Mouse (Mus musculus) midbrain, embryonic 13.5 days (tissue): ENCODE measurements around the gene Fxyd3. TPM values are rescaled to one million over a fixed set of nuclear protein-coding genes. Genes with fewer than 3 reads are reported as not detected.

ENCODE experiments used
- ATAC-seq: fragments of 200-750 bp; cut with Nextera tagmentation; 2 replicates; pipeline ENCODE4 v1.8.0; 2017; ENCODE audit warnings: mild to moderate bottlenecking, moderate TSS enrichment, moderate library complexity
- H3K27ac ChIP-seq: fragments of 300-500 bp; sonication (generic); 2 replicates; pipeline ENCODE4 v1.5.1; 2015; ENCODE audit warnings: inconsistent platforms, mild to moderate bottlenecking, moderate library complexity
- H3K27me3 ChIP-seq: fragments of 300-500 bp; sonication (generic); 2 replicates; pipeline ENCODE4 v1.6.1; 2015; ENCODE audit warnings: mild to moderate bottlenecking, inconsistent platforms
- H3K36me3 ChIP-seq: fragments of 300-500 bp; sonication (generic); 2 replicates; pipeline ENCODE4 v1.6.1; 2015; ENCODE audit warnings: mild to moderate bottlenecking, inconsistent platforms
- H3K4me1 ChIP-seq: fragments of 300-500 bp; sonication (generic); replicated peaks from 2 replicates; pipeline ENCODE4 v1.6.1; 2015; ENCODE audit warnings: inconsistent platforms
- H3K4me2 ChIP-seq: fragments of 300-500 bp; sonication (generic); replicated peaks from 2 replicates; pipeline ENCODE4 v1.6.1; 2015; ENCODE audit warnings: moderate library complexity, mild to moderate bottlenecking, inconsistent platforms
- H3K4me3 ChIP-seq: fragments of 300-500 bp; sonication (generic); replicated peaks from 2 replicates; pipeline ENCODE4 v1.5.1; 2015; ENCODE audit warnings: mild to moderate bottlenecking, inconsistent platforms
- H3K9ac ChIP-seq: fragments of 300-500 bp; sonication (generic); replicated peaks from 2 replicates; pipeline ENCODE4 v1.6.1; 2015; ENCODE audit warnings: mild to moderate bottlenecking, inconsistent platforms
- H3K9me3 ChIP-seq: fragments of 300-500 bp; sonication (generic); 2 replicates; pipeline ENCODE4 v1.6.1; 2016; ENCODE audit warnings: mild to moderate bottlenecking, inconsistent platforms
- whole genome bisulfite sequencing: fragments of 180-500 bp; shearing (Covaris S2); methylation state at CpG from one replicate; pipeline ENCODE4 v1.1.7; 2015; 5-methylcytosine and 5-hydroxymethylcytosine counted together
- polyA plus RNA-seq: library from polyadenylated mRNA; unstranded; fragments of >200 nt; fragmentation: Nextera tagmentation; extraction: Ambion mirVana; gene quantifications from 2 replicates; pipeline ENCODE4 v1.2.1, GENCODE M21; 2015

The Fxyd3 gene
- polyA plus RNA-seq, 1 experiment from 2014 or later = 0.47 TPM

GRCm38 (mm10) chr7:31096892-31097564 lies 20.5 kb upstream of the Fxyd3 start:
- Histone ChIP-seq H3K27ac (no peak overlapping the region), H3K36me3 (no peaks in the 10 kb centered on the region), H3K4me1 (no peaks in the 10 kb centered on the region), H3K4me3 (no peak overlapping the region), H3K9ac (no peak overlapping the region), H3K9me3 (no peaks in the 10 kb centered on the region), H3K27me3 (no peaks in the 10 kb centered on the region), H3K4me2 (no peak overlapping the region)
- 73% methylated on average over 9 of the region's 9 CpGs for WGBS
- no peak for ATAC-seq

GRCm38 (mm10) chr7:31094774-31095501 lies 18.4 kb upstream of the Fxyd3 start:
- H3K4me2 ChIP-seq = no peak overlapping the region
- no peak overlapping the region for H3K9ac ChIP-seq
- H3K4me1 ChIP-seq = no peaks in the 10 kb centered on the region
- WGBS = 26% methylated on average over 12 of the region's 12 CpGs
- ATAC-seq = no peak
- no peak overlapping the region for H3K27ac ChIP-seq
- no peaks in the 10 kb centered on the region for H3K9me3 ChIP-seq
- no peaks in the 10 kb centered on the region for H3K36me3 ChIP-seq
- H3K27me3 ChIP-seq = no peaks in the 10 kb centered on the region
- H3K4me3 ChIP-seq = no peak overlapping the region

GRCm38 (mm10) chr7:31089721-31090120 lies 13.2 kb upstream of the Fxyd3 start:
- H3K4me1 ChIP-seq = 0 out of 2 replicates have a peak, but pooled peaks cover 4% of the 10 kb centered on the region
- H3K27ac ChIP-seq = no peak overlapping the region
- no peaks in the 10 kb centered on the region for H3K27me3 ChIP-seq
- H3K9me3 ChIP-seq = 0 out of 2 replicates have a peak, but pooled peaks cover 3% of the 10 kb centered on the region
- H3K4me3 ChIP-seq = no peak overlapping the region
- H3K9ac ChIP-seq = no peak overlapping the region
- 90% methylated on average over 2 of the region's 2 CpGs for WGBS
- no peak for ATAC-seq
- no peak overlapping the region for H3K4me2 ChIP-seq
- H3K36me3 ChIP-seq = no peaks in the 10 kb centered on the region

DNA sequence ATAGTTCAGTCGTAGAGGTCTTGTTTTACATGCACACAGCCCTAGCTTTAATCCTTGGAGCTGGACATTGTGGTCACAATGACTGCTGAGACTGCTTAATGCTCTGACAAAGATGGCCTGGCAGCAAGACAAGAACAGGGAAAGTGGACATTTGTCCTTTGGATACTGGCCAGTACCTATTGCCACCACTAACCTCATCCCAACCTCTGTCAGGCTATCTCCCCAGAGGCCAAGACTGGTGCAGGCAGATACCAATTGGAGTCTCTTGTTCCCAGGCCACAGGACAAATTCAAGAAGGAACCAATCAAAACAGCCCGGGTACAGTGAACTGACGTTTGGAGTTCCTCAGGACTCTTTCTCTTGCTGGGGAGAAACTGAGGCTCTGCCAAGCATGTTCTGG lies 11.7 kb upstream of the Fxyd3 start:
- ATAC-seq = no peak
- Histone ChIP-seq H3K9ac (no peak overlapping the region), H3K36me3 (no peaks in the 10 kb centered on the region), H3K4me3 (no peak overlapping the region), H3K9me3 (0 out of 2 replicates have a peak, but pooled peaks cover 3% of the 10 kb centered on the region), H3K27me3 (no peaks in the 10 kb centered on the region), H3K4me2 (no peak overlapping the region), H3K4me1 (peaks cover 8% of the 10 kb centered on the region; the same call in 1 of the 2 replicates), H3K27ac (no peak overlapping the region)
- WGBS = 63% methylated on average over 3 of the region's 3 CpGs

- ATAC-seq = no peak
- peaks cover 13% of the 10 kb centered on the region; the same call in 1 of the 2 replicates for H3K4me1 ChIP-seq
- H3K4me3 ChIP-seq = no peak overlapping the region
- H3K4me2 ChIP-seq = no peak overlapping the region
- no peak overlapping the region for H3K27ac ChIP-seq
- no peaks in the 10 kb centered on the region for H3K36me3 ChIP-seq
- no peaks in the 10 kb centered on the region for H3K27me3 ChIP-seq
- H3K9ac ChIP-seq = no peak overlapping the region
- H3K9me3 ChIP-seq = 0 out of 2 replicates have a peak, but pooled peaks cover 3% of the 10 kb centered on the region
- WGBS = 84% methylated on average over 2 of the region's 2 CpGs
Observed at GRCm38 (mm10) chr7:31087262-31087661, 10.8 kb upstream of the Fxyd3 start.

DNA sequence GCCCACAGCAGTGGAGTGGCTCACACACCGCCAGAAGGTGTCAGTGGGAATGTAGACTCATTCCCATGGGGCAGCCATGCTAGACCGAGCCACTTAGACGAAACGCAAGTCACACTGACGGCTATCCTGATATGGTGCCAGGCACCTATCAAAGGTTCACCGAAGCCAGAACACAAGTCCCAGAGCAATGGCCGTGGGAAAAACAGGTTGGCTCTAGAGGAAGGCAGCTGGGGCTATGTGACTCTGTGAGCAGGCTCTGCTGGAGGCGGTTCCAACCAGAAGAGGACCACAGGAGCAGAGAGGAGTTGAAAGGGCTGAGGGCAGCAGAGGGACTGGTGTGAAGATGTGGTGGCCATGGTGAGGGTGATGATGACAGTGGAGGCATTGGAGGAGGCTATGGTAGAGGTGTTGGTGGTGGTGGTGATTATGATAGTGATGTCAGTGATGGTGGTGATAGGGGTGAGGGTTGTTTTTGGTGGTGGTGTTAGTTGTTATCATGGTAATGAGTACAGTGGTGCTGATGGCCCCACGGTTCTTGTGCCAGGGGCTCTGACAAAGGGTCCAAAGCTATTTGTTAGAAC lies 9.8 kb upstream of the Fxyd3 start:
- 93% methylated on average over 9 of the region's 9 CpGs for WGBS
- 0 out of 2 replicates have a peak, but pooled peaks cover 3% of the 10 kb centered on the region for H3K9me3 ChIP-seq
- H3K4me2 ChIP-seq = no peak overlapping the region
- ATAC-seq = no peak
- no peaks in the 10 kb centered on the region for H3K27me3 ChIP-seq
- peaks cover 13% of the 10 kb centered on the region; the same call in 1 of the 2 replicates for H3K4me1 ChIP-seq
- H3K9ac ChIP-seq = no peak overlapping the region
- H3K4me3 ChIP-seq = no peak overlapping the region
- no peaks in the 10 kb centered on the region for H3K36me3 ChIP-seq
- H3K27ac ChIP-seq = no peak overlapping the region

- H3K9me3 ChIP-seq = 0 out of 2 replicates have a peak, but pooled peaks cover 3% of the 10 kb centered on the region
- ATAC-seq = no peak
- H3K27ac ChIP-seq = no peak overlapping the region
- peaks cover 13% of the 10 kb centered on the region; the same call in 1 of the 2 replicates for H3K4me1 ChIP-seq
- no peak overlapping the region for H3K4me3 ChIP-seq
- no peak overlapping the region for H3K4me2 ChIP-seq
- 18% methylated on average over 3 of the region's 3 CpGs for WGBS
- H3K9ac ChIP-seq = no peak overlapping the region
- H3K27me3 ChIP-seq = no peaks in the 10 kb centered on the region
- H3K36me3 ChIP-seq = no peaks in the 10 kb centered on the region
Observed at GRCm38 (mm10) chr7:31085171-31085570, 8.7 kb upstream of the Fxyd3 start.

DNA sequence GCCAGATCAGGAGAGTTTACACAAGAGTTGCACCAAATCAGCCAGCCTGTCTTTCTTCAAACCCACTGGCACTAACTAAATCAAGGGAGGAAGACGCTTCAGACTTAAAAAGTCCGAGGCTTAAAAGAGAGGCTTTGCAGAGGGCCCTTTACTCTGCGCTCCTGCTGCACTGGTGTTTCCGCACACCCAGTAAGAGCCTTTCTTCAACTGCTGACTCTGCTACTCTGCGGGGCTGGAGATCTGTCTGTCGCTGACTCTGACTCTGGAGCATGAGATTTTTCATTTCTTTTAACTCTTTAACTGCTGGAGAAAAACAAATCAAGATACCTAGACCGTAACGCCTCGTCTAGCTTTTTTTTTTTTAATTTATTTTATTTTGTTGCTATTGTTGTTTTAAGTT lies 7.6 kb upstream of the Fxyd3 start:
- Histone ChIP-seq H3K27ac (no peak overlapping the region), H3K4me3 (no peak overlapping the region), H3K36me3 (no peaks in the 10 kb centered on the region), H3K9ac (no peak overlapping the region), H3K4me1 (peaks cover 13% of the 10 kb centered on the region; the same call in 1 of the 2 replicates), H3K9me3 (0 out of 2 replicates have a peak, but pooled peaks cover 3% of the 10 kb centered on the region), H3K4me2 (no peak overlapping the region), H3K27me3 (no peaks in the 10 kb centered on the region)
- no peak for ATAC-seq
- WGBS = 48% methylated on average over 9 of the region's 9 CpGs

DNA sequence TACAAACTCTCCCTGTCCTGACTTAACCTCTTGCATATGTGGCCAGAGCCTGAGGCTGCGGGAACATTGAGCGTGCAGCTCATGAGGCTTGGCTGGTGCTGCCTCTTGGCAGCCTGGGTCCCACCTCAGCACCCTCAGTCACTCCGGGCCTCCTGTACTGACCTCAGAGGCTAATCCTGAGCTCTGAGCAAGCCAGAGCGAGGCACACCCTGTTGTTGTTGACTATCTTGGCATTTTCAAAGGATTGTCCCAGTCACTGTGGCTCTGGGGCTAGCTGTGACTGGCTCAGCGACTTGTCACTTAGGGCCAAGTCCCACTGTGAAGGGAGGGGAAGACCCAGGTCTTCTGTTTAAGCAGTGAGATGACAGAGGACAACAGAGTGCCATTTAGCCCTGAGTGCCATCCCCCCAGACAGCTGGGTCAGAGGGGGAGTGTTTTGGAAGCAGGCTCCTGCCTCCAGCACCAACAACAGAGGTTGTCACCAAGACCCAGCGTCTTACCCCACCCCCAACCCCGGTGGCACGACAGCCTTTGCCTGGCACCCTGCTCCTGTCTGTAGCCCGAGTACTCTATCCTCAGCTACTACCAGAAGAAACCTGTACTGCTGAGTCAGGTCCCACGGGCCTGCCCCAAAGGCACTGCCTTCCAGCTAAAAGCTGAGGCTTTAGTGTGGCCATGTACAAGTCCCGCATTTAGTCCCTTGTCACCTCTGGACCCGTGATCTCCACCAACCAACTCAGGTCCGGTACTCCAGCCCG lies 6.5 kb upstream of the Fxyd3 start:
- Histone ChIP-seq H3K27me3 (no peaks in the 10 kb centered on the region), H3K4me2 (no peak overlapping the region), H3K36me3 (no peaks in the 10 kb centered on the region), H3K4me1 (peaks cover 13% of the 10 kb centered on the region; the same call in 1 of the 2 replicates), H3K27ac (no peak overlapping the region), H3K9ac (no peak overlapping the region), H3K4me3 (no peak overlapping the region), H3K9me3 (0 out of 2 replicates have a peak, but pooled peaks cover 3% of the 10 kb centered on the region)
- WGBS = 54% methylated on average over 14 of the region's 14 CpGs
- ATAC-seq = peak; percentile 34

DNA sequence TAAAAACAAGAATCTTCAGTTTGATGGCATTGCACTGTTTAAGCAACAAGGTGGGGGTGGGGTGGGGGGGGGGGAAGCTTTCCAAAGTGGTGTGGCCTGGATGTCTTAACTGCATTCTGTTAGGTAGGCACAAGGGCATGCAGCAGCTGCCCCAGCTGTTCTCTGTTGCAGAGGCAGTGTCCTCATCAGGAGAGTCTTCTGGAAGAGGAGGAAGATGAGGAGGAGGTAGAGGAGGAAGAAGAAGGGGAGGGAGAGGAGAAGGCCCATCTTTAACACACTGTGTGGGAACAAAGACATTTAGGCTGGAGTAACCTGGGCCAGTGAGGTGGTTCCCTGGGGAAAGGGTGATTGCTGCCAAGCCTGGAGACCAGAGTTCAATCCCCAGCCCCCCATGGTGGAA lies 5.6 kb upstream of the Fxyd3 start:
- Histone ChIP-seq H3K9ac (no peak overlapping the region), H3K4me1 (peaks cover 13% of the 10 kb centered on the region; the same call in 1 of the 2 replicates), H3K36me3 (no peaks in the 10 kb centered on the region), H3K9me3 (0 out of 2 replicates have a peak, but pooled peaks cover 3% of the 10 kb centered on the region), H3K4me3 (no peak overlapping the region), H3K27me3 (no peaks in the 10 kb centered on the region), H3K27ac (no peak overlapping the region), H3K4me2 (no peak overlapping the region)
- ATAC-seq = no peak

- Histone ChIP-seq H3K4me3 (no peak overlapping the region), H3K9ac (no peak overlapping the region), H3K9me3 (0 out of 2 replicates have a peak, but pooled peaks cover 3% of the 10 kb centered on the region), H3K27ac (no peak overlapping the region), H3K4me2 (no peak overlapping the region), H3K27me3 (no peaks in the 10 kb centered on the region), H3K4me1 (peaks cover 13% of the 10 kb centered on the region; the same call in 1 of the 2 replicates), H3K36me3 (no peaks in the 10 kb centered on the region)
- WGBS = 50% methylated on average over 1 of the region's 1 CpGs
- ATAC-seq = no peak
Observed at GRCm38 (mm10) chr7:31081106-31081505, 4.6 kb upstream of the Fxyd3 start.
